Mouse (Mus musculus): Measurements from ENCODE around the gene Bst2. TPM values are rescaled to one million over a fixed set of nuclear protein-coding genes. Genes with fewer than 3 reads are reported as not detected.
A peak's percentile ranks its signal among the peaks of the same experiment; 100 is the strongest.

Gene Bst2
- 358 and 369 TPM in 2 replicates for polyA plus RNA-seq (2012; ENCODE audit: insufficient read depth, insufficient read length, missing spikeins)

- TF ChIP-seq CTCF (IDR thresholded peaks at IDR 0.05; ENCODE audit: low read depth, low read length) (no peak), POLR2A (IDR thresholded peaks at IDR 0.05; ENCODE audit: borderline replicate concordance, low read depth, low read length) (no peak)
- Histone ChIP-seq H3K4me3 (ENCODE audit: insufficient read depth, low read length) (peak within 1 kb of the TSS; percentile 98), H3K4me1 (ENCODE audit: control insufficient read depth, insufficient read depth, low read length) (peaks cover 38% of the 10 kb centered on the region), H3K27ac (ENCODE audit: insufficient read depth, low read depth, low read length) (peak within 1 kb of the TSS; percentile 89)
Measured at GRCm38 (mm10) chr8:71537028-71537867, at the start of gene Bst2. TSS of gene Bst2 (minus strand) at chr8:71537456.

- no peak overlapping the region for H3K4me3 ChIP-seq (ENCODE audit: insufficient read depth, low read length)
- peak; percentile 61 for TF ChIP-seq CTCF (IDR thresholded peaks at IDR 0.05; ENCODE audit: low read depth, low read length)
- no peak for TF ChIP-seq POLR2A (IDR thresholded peaks at IDR 0.05; ENCODE audit: borderline replicate concordance, low read depth, low read length)
- H3K4me1 ChIP-seq (ENCODE audit: control insufficient read depth, insufficient read depth, low read length) = peaks cover 15% of the 10 kb centered on the region
- no peak overlapping the region for H3K27ac ChIP-seq (ENCODE audit: insufficient read depth, low read depth, low read length)
Measured at GRCm38 (mm10) chr8:71586891-71587290, 49.6 kb upstream of the Bst2 start.

- peak overlapping the region; percentile 97 for H3K27ac ChIP-seq (ENCODE audit: insufficient read depth, low read depth, low read length)
- TF ChIP-seq CTCF (IDR thresholded peaks at IDR 0.05; ENCODE audit: low read depth, low read length) (no peak), POLR2A (IDR thresholded peaks at IDR 0.05; ENCODE audit: borderline replicate concordance, low read depth, low read length) (no peak)
- H3K4me3 ChIP-seq (ENCODE audit: insufficient read depth, low read length) = peak overlapping the region; percentile 62
- peaks cover 30% of the 10 kb centered on the region for H3K4me1 ChIP-seq (ENCODE audit: control insufficient read depth, insufficient read depth, low read length)
Measured at GRCm38 (mm10) chr8:71580201-71580600, 42.9 kb upstream of the Bst2 start.

- no peak for TF ChIP-seq POLR2A (IDR thresholded peaks at IDR 0.05; ENCODE audit: borderline replicate concordance, low read depth, low read length)
- no peak for TF ChIP-seq CTCF (IDR thresholded peaks at IDR 0.05; ENCODE audit: low read depth, low read length)
- H3K4me1 ChIP-seq (ENCODE audit: control insufficient read depth, insufficient read depth, low read length) = peaks cover 30% of the 10 kb centered on the region
- peak overlapping the region; percentile 62 for H3K4me3 ChIP-seq (ENCODE audit: insufficient read depth, low read length)
- H3K27ac ChIP-seq (ENCODE audit: insufficient read depth, low read depth, low read length) = peak overlapping the region; percentile 97
Measured at GRCm38 (mm10) chr8:71579476-71579875, 42.2 kb upstream of the Bst2 start.

GRCm38 (mm10) chr8:71579009-71579408 is 41.8 kb upstream of the Bst2 start:
- TF ChIP-seq POLR2A (IDR thresholded peaks at IDR 0.05; ENCODE audit: borderline replicate concordance, low read depth, low read length) (0 out of 2 replicates have a peak, but pooled peaks have one; percentile 44), CTCF (IDR thresholded peaks at IDR 0.05; ENCODE audit: low read depth, low read length) (no peak)
- Histone ChIP-seq H3K4me3 (ENCODE audit: insufficient read depth, low read length) (peak overlapping the region; percentile 62), H3K4me1 (ENCODE audit: control insufficient read depth, insufficient read depth, low read length) (peaks cover 30% of the 10 kb centered on the region), H3K27ac (ENCODE audit: insufficient read depth, low read depth, low read length) (peak overlapping the region; percentile 97)

DNA sequence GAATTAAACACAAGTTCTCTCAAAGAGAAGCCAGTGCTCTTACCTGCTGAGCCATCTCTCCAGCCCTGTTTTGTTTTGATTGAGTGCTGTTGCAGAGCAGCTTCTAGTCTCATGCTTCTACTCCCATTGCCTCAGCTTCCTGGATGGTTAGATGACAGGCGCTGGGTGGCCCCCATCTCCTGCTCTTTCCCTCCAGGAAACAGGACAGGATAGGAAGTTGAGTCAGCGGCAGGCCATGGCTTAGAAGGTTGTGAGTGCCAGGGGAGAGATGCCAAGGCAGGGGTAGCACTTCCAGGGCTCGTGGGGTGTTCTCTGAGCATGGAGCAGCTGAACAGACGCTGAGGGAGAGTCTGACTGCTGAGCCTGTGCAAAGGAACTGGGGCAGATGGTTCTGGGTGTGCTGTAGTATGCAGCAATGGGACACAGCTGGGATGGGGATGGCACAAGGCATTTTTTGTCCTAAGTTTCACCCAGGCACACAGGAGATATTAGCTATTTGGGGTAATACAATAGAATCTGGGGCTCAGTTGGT is 40.7 kb upstream of the Bst2 start:
- 0 out of 2 replicates have a peak, but pooled peaks have one; percentile 9 for TF ChIP-seq CTCF (IDR thresholded peaks at IDR 0.05; ENCODE audit: low read depth, low read length)
- no peak for TF ChIP-seq POLR2A (IDR thresholded peaks at IDR 0.05; ENCODE audit: borderline replicate concordance, low read depth, low read length)
- Histone ChIP-seq H3K27ac (ENCODE audit: insufficient read depth, low read depth, low read length) (peak overlapping the region; percentile 97), H3K4me3 (ENCODE audit: insufficient read depth, low read length) (peak overlapping the region; percentile 15), H3K4me1 (ENCODE audit: control insufficient read depth, insufficient read depth, low read length) (peaks cover 26% of the 10 kb centered on the region)

GRCm38 (mm10) chr8:71575020-71575419 is 37.8 kb upstream of the Bst2 start:
- Histone ChIP-seq H3K27ac (ENCODE audit: insufficient read depth, low read depth, low read length) (no peak overlapping the region), H3K4me3 (ENCODE audit: insufficient read depth, low read length) (no peak overlapping the region), H3K4me1 (ENCODE audit: control insufficient read depth, insufficient read depth, low read length) (peaks cover 26% of the 10 kb centered on the region)
- TF ChIP-seq CTCF (IDR thresholded peaks at IDR 0.05; ENCODE audit: low read depth, low read length) = no peak
- TF ChIP-seq POLR2A (IDR thresholded peaks at IDR 0.05; ENCODE audit: borderline replicate concordance, low read depth, low read length) = no peak

- no peak for TF ChIP-seq POLR2A (IDR thresholded peaks at IDR 0.05; ENCODE audit: borderline replicate concordance, low read depth, low read length)
- TF ChIP-seq CTCF (IDR thresholded peaks at IDR 0.05; ENCODE audit: low read depth, low read length) = no peak
- Histone ChIP-seq H3K27ac (ENCODE audit: insufficient read depth, low read depth, low read length) (no peak overlapping the region), H3K4me1 (ENCODE audit: control insufficient read depth, insufficient read depth, low read length) (peaks cover 26% of the 10 kb centered on the region), H3K4me3 (ENCODE audit: insufficient read depth, low read length) (no peak overlapping the region)
Measured at GRCm38 (mm10) chr8:71574426-71574825, 37.2 kb upstream of the Bst2 start.

- Histone ChIP-seq H3K4me3 (ENCODE audit: insufficient read depth, low read length) (no peak overlapping the region), H3K4me1 (ENCODE audit: control insufficient read depth, insufficient read depth, low read length) (peaks cover 25% of the 10 kb centered on the region), H3K27ac (ENCODE audit: insufficient read depth, low read depth, low read length) (no peak overlapping the region)
- TF ChIP-seq CTCF (IDR thresholded peaks at IDR 0.05; ENCODE audit: low read depth, low read length) (no peak), POLR2A (IDR thresholded peaks at IDR 0.05; ENCODE audit: borderline replicate concordance, low read depth, low read length) (no peak)
Measured at GRCm38 (mm10) chr8:71572847-71573633, 35.8 kb upstream of the Bst2 start.

Data from bone marrow macrophage, adult 2 months (primary cell).